Mouse (Mus musculus): ENCODE results near the gene Syt1.

DNA sequence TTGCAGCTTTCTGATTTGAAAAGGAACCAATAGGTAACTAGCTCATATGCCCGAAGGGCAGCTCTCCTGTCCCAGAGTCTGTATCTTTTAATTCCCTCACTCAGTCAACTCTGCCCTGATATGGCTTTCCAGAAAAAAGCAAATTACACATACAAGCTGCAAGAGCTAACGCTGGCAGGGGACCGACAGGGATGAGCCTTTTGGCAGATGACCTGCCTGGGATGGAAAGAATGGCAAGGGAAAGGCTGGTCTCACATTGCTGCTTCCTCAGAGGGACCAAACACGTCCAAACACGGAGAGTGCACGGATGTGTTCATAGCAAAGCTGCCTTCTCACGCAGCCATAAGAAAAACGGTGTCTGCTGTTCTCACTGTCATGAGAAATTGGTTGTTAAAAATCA, 58.6 kb downstream of the Syt1 start:
- TF ChIP-seq CTCF (IDR thresholded peaks at IDR 0.05), result no peak
- no peak for TF ChIP-seq EP300 (IDR thresholded peaks at IDR 0.05)
